Mouse (Mus musculus) kidney, embryonic 15.5 days (tissue): ENCODE measurements around the gene Kars. TPM values are rescaled to one million over a fixed set of nuclear protein-coding genes. Genes with fewer than 3 reads are reported as not detected.

Experiments used
- ATAC-seq: fragments of 200-750 bp; cut with Nextera tagmentation; replicated peaks from 2 replicates; pipeline ENCODE4 v1.8.0; 2017; ENCODE audit warnings: moderate TSS enrichment; ENCODE audit not compliant: low FRiP score
- H3K27ac ChIP-seq: fragments of 300-500 bp; sonication (generic); 2 replicates; pipeline ENCODE4 v1.5.1; 2015; ENCODE audit warnings: mild to moderate bottlenecking, inconsistent platforms
- H3K27me3 ChIP-seq: fragments of 300-500 bp; sonication (generic); 2 replicates; pipeline ENCODE4 v1.6.1; 2015; ENCODE audit warnings: inconsistent platforms
- H3K36me3 ChIP-seq: fragments of 300-500 bp; sonication (generic); 2 replicates; pipeline ENCODE4 v1.6.1; 2015; ENCODE audit warnings: inconsistent platforms
- H3K4me1 ChIP-seq: fragments of 300-500 bp; sonication (generic); 2 replicates; pipeline ENCODE4 v1.6.1; 2015; ENCODE audit warnings: inconsistent platforms
- H3K4me2 ChIP-seq: fragments of 300-500 bp; sonication (generic); 2 replicates; pipeline ENCODE4 v1.6.1; 2015; ENCODE audit warnings: moderate library complexity, mild to moderate bottlenecking, inconsistent platforms
- H3K4me3 ChIP-seq: fragments of 300-500 bp; sonication (generic); replicated peaks from 2 replicates; pipeline ENCODE4 v1.5.1; 2015; ENCODE audit warnings: mild to moderate bottlenecking, inconsistent platforms
- H3K9ac ChIP-seq: fragments of 300-500 bp; sonication (generic); 2 replicates; pipeline ENCODE4 v1.6.1; 2015; ENCODE audit warnings: mild to moderate bottlenecking, inconsistent platforms
- H3K9me3 ChIP-seq: fragments of 300-500 bp; sonication (generic); replicated peaks from 2 replicates; pipeline ENCODE4 v1.6.1; 2016; ENCODE audit warnings: inconsistent platforms
- WGBS: fragments of 180-500 bp; shearing (Covaris S2); methylation state at CpG from one replicate; pipeline ENCODE4 v1.1.7; 2015; ENCODE audit warnings: mixed read lengths; 5-methylcytosine and 5-hydroxymethylcytosine counted together
- polyA plus RNA-seq: library from polyadenylated mRNA; unstranded; fragments of >200 nt; fragmentation: Nextera tagmentation; extraction: Ambion mirVana; gene quantifications from 2 replicates; pipeline ENCODE4 v1.2.1, GENCODE M21; 2015

Gene Kars
- polyA plus RNA-seq, 1 experiment from 2014 or later, result 219 TPM

GRCm38 (mm10) chr8:111975706-111976105 is 35.4 kb downstream of the Kars start:
- H3K36me3 ChIP-seq, result peaks cover 56% of the 10 kb centered on the region
- ATAC-seq, result no peak
- WGBS, result 95% methylated on average over 2 of the region's 2 CpGs

GRCm38 (mm10) chr8:111974138-111974537 is 37.0 kb downstream of the Kars start:
- no peaks in the 10 kb centered on the region for H3K27me3 ChIP-seq
- H3K4me1 ChIP-seq, result no peaks in the 10 kb centered on the region
- H3K4me3 ChIP-seq, result no peak overlapping the region
- no peak for ATAC-seq
- WGBS, result 93% methylated on average over 12 of the region's 12 CpGs
- peaks cover 60% of the 10 kb centered on the region for H3K36me3 ChIP-seq
- no peak overlapping the region for H3K27ac ChIP-seq
- peaks cover 4% of the 10 kb centered on the region; the same call in 1 of the 2 replicates for H3K9me3 ChIP-seq
- no peak overlapping the region for H3K9ac ChIP-seq
- no peak overlapping the region for H3K4me2 ChIP-seq

More at GRCm38 (mm10) chr8:111975706-111976105, 35.4 kb downstream of the Kars start:
- no peak overlapping the region for H3K4me2 ChIP-seq
- H3K9ac ChIP-seq, result no peak overlapping the region
- no peaks in the 10 kb centered on the region for H3K27me3 ChIP-seq
- H3K4me1 ChIP-seq, result no peaks in the 10 kb centered on the region
- H3K9me3 ChIP-seq, result peaks cover 4% of the 10 kb centered on the region; the same call in 1 of the 2 replicates
- no peak overlapping the region for H3K27ac ChIP-seq
- no peak overlapping the region for H3K4me3 ChIP-seq

GRCm38 (mm10) chr8:111968991-111969390 is 42.1 kb downstream of the Kars start:
- H3K9ac ChIP-seq, result no peak overlapping the region
- WGBS, result 40% methylated on average over 5 of the region's 5 CpGs
- no peak for ATAC-seq
- H3K9me3 ChIP-seq, result peaks cover 4% of the 10 kb centered on the region; the same call in 1 of the 2 replicates
- H3K4me1 ChIP-seq, result no peaks in the 10 kb centered on the region
- no peak overlapping the region for H3K27ac ChIP-seq
- H3K36me3 ChIP-seq, result peaks cover 36% of the 10 kb centered on the region
- H3K4me2 ChIP-seq, result no peak overlapping the region
- H3K4me3 ChIP-seq, result no peak overlapping the region
- H3K27me3 ChIP-seq, result no peaks in the 10 kb centered on the region

DNA sequence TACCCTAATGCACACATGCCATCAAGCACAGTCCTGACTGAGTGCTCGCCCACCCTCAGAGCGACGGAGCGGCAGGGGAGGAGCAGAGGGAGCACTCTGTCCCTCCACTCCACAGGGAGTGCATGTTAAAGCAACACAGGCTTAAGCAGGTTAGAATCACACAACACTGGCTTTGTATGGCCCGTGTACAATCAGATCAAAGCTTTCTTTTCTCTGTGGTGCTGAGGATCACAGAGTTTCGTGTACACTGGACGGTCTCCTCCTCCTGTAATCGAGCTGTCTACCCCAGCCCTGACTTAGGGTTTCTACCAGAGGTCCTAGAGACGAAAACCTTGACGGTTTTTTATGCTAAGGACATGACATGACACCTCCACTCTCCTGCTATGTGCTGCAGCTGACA is 42.6 kb downstream of the Kars start:
- no peak overlapping the region for H3K4me2 ChIP-seq
- H3K27ac ChIP-seq, result no peak overlapping the region
- no peak for ATAC-seq
- WGBS, result 84% methylated on average over 10 of the region's 10 CpGs
- peaks cover 1% of the 10 kb centered on the region; the same call in 1 of the 2 replicates for H3K9me3 ChIP-seq
- H3K9ac ChIP-seq, result no peak overlapping the region
- H3K36me3 ChIP-seq, result peaks cover 32% of the 10 kb centered on the region
- no peaks in the 10 kb centered on the region for H3K27me3 ChIP-seq
- H3K4me1 ChIP-seq, result no peaks in the 10 kb centered on the region
- no peak overlapping the region for H3K4me3 ChIP-seq

GRCm38 (mm10) chr8:111967246-111967870 is 43.8 kb downstream of the Kars start:
- Histone ChIP-seq H3K4me2 (no peak overlapping the region), H3K4me3 (no peak overlapping the region), H3K27ac (no peak overlapping the region), H3K36me3 (peaks cover 22% of the 10 kb centered on the region), H3K4me1 (no peaks in the 10 kb centered on the region), H3K27me3 (no peaks in the 10 kb centered on the region), H3K9me3 (no peaks in the 10 kb centered on the region), H3K9ac (no peak overlapping the region)
- WGBS, result 83% methylated on average over 5 of the region's 5 CpGs
- ATAC-seq, result no peak

GRCm38 (mm10) chr8:111964849-111965561 is 46.1 kb downstream of the Kars start:
- Histone ChIP-seq H3K27me3 (no peaks in the 10 kb centered on the region), H3K4me3 (no peak overlapping the region), H3K9me3 (no peaks in the 10 kb centered on the region), H3K36me3 (peaks cover 9% of the 10 kb centered on the region; the same call in 1 of the 2 replicates), H3K4me1 (no peaks in the 10 kb centered on the region), H3K27ac (no peak overlapping the region), H3K4me2 (no peak overlapping the region), H3K9ac (no peak overlapping the region)
- WGBS, result 75% methylated on average over 7 of the region's 7 CpGs
- ATAC-seq, result no peak

GRCm38 (mm10) chr8:111964351-111964750 is 46.8 kb downstream of the Kars start:
- H3K36me3 ChIP-seq, result peaks cover 13% of the 10 kb centered on the region; the same call in 1 of the 2 replicates
- 51% methylated on average over 5 of the region's 5 CpGs for WGBS
- ATAC-seq, result no peak

DNA sequence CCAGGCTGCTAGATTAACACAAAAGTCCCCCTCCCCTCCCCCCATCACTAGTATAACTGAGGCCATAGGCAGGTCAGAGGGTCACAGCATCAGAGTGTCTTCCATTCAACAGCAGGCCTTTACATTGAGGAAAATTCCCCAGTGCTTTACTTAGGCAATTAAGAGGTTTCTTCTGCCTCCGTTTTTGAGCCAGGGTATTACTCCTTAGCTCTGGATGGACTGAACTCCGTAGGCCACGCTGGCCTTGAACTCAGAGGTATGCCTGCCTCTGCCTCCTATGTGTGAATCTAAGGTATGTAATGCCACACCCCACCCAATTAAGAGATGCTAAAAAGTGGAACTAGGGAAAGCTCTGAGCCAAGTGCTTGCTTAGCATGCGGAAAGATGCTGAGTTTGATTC is 47.6 kb downstream of the Kars start:
- Histone ChIP-seq H3K27me3 (no peaks in the 10 kb centered on the region), H3K4me3 (no peak overlapping the region), H3K9me3 (no peaks in the 10 kb centered on the region), H3K4me1 (no peaks in the 10 kb centered on the region), H3K4me2 (no peak overlapping the region), H3K9ac (no peak overlapping the region), H3K27ac (no peak overlapping the region), H3K36me3 (peaks cover 20% of the 10 kb centered on the region; the same call in 1 of the 2 replicates)
- ATAC-seq, result no peak
- 87% methylated on average over 4 of the region's 4 CpGs for WGBS

More at GRCm38 (mm10) chr8:111964351-111964750, 46.8 kb downstream of the Kars start:
- H3K4me1 ChIP-seq, result no peaks in the 10 kb centered on the region
- no peak overlapping the region for H3K27ac ChIP-seq
- H3K4me3 ChIP-seq, result no peak overlapping the region
- no peak overlapping the region for H3K4me2 ChIP-seq
- H3K27me3 ChIP-seq, result no peaks in the 10 kb centered on the region
- no peak overlapping the region for H3K9ac ChIP-seq
- H3K9me3 ChIP-seq, result no peaks in the 10 kb centered on the region

DNA sequence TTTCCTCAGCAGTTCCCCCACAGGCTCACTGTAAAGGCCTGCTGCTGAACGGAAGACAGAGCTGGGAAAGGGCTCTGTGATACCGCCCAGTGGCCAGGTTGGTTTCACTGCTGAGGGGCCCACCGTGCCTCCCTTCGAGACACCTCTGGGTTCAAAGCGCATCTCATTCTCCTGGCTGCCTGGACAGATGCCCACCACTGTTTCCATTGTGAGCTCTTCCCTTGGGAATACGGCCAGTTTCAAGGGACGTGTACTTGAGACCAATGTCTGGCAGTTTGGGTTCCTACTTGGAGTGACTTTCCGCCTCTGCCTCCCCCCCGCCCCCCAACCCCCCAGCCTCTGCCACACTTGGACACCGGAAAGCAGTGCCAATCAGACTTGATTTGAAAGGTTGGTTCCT is 48.0 kb downstream of the Kars start:
- peaks cover 23% of the 10 kb centered on the region; the same call in 1 of the 2 replicates for H3K36me3 ChIP-seq
- H3K9ac ChIP-seq, result no peak overlapping the region
- no peaks in the 10 kb centered on the region for H3K9me3 ChIP-seq
- H3K4me1 ChIP-seq, result no peaks in the 10 kb centered on the region
- 79% methylated on average over 10 of the region's 10 CpGs for WGBS
- no peak overlapping the region for H3K4me3 ChIP-seq
- H3K27ac ChIP-seq, result no peak overlapping the region
- H3K27me3 ChIP-seq, result no peaks in the 10 kb centered on the region
- no peak for ATAC-seq
- no peak overlapping the region for H3K4me2 ChIP-seq

- ATAC-seq, result no peak
- no peaks in the 10 kb centered on the region for H3K27me3 ChIP-seq
- no peak overlapping the region for H3K4me3 ChIP-seq
- H3K27ac ChIP-seq, result no peak overlapping the region
- H3K4me2 ChIP-seq, result no peak overlapping the region
- no peak overlapping the region for H3K9ac ChIP-seq
- no peaks in the 10 kb centered on the region for H3K4me1 ChIP-seq
- H3K36me3 ChIP-seq, result peaks cover 22% of the 10 kb centered on the region; the same call in 1 of the 2 replicates
- 80% methylated on average over 1 of the region's 1 CpGs for WGBS
- no peaks in the 10 kb centered on the region for H3K9me3 ChIP-seq
Observed at GRCm38 (mm10) chr8:111962589-111962988, 48.5 kb downstream of the Kars start.

DNA sequence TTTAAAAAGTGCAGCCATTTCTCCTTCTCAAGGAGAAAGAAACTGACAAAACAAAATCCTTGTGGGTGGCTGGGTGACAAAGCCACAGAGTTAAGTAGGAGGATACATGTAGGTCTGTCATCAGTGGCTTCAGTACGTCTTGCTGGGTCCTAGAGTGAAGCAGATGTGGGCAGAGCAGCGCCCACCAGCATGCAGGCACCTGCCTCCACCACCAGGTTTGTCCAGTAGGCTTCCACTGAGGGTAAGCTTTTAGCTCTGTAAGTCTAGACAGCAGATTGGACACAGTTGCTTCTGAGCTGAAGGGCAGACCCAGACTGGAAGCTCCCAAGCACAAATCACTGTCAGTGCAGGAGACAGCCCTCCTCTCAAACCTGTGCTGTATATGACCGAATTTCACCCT is 49.8 kb downstream of the Kars start:
- Histone ChIP-seq H3K4me1 (no peaks in the 10 kb centered on the region), H3K27ac (no peak overlapping the region), H3K9ac (no peak overlapping the region), H3K9me3 (no peaks in the 10 kb centered on the region), H3K4me3 (no peak overlapping the region), H3K36me3 (peaks cover 35% of the 10 kb centered on the region), H3K4me2 (no peak overlapping the region), H3K27me3 (no peaks in the 10 kb centered on the region)
- WGBS, result 76% methylated on average over 3 of the region's 3 CpGs
- no peak for ATAC-seq

DNA sequence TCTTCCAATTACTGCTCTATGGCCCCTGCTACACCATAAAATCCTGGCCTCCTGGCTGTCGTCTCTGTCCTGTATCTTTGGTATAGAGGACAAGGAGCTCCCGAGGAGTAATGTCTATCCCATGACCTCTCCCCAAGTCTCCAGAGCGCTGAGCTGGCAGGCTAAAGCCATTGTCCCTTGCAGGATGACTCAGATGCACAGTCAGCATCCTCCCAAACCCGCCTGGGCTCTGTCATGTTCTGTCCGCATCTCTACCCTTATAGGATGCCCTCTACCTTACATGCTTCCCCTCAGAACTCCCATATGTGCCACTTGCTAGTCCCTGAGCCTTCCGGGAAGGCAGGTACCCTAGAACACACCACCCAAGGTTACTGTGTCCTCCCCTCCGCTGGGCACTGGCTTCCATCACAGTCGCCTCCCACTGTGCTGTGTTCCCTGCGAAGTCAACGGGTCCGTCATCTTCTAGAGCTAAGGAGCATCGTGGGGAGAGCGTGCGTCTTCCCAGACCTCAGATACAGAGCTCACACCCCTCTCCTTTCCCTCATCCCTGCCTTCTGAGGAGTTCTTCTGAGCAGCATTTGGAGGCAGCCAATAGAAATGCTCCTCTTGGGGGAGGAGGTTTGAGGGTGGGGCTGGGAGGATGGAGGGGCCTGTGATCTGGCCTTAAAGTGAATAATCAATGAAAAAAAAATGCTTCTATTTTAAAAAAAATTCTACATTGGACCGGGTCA is 50.4 kb downstream of the Kars start:
- WGBS, result 72% methylated on average over 15 of the region's 15 CpGs
- H3K27ac ChIP-seq, result no peak overlapping the region
- no peaks in the 10 kb centered on the region for H3K4me1 ChIP-seq
- no peaks in the 10 kb centered on the region for H3K27me3 ChIP-seq
- no peak for ATAC-seq
- peaks cover 38% of the 10 kb centered on the region for H3K36me3 ChIP-seq
- H3K4me3 ChIP-seq, result no peak overlapping the region
- no peak overlapping the region for H3K4me2 ChIP-seq
- H3K9me3 ChIP-seq, result no peaks in the 10 kb centered on the region
- no peak overlapping the region for H3K9ac ChIP-seq
